In genomic region chr9:118980411-118980823, GRCm38 (mm10) we compare ENCODE assay signal across 8 mouse cellular contexts. TPM values are rescaled to one million over a fixed set of nuclear protein-coding genes. Genes with fewer than 3 reads are reported as not detected.
DNase-seq lines count a peak whose midpoint lies in the region; ATAC-seq and TF ChIP-seq lines count a peak whose summit lies in the region.
"Had no signal": no experiment of that assay in that cellular context is flagged by ENCODE, and none has a peak within 500 bp of the region (broad histone marks: within the 10 kb centered on the region; RNA-seq: fewer than 3 reads in every experiment).

No protein-coding gene starts in this region.

- H3K27ac ChIP-seq in embryonic facial prominence, embryonic 10.5 days (replicated peaks): peak overlapping the region; percentile 82
- peak overlapping the region; percentile 81 for H3K27ac ChIP-seq in heart, postnatal 0 days (ENCODE audit: low read depth)
- H3K27ac ChIP-seq in olfactory bulb, adult 2 months (ENCODE audit: insufficient read depth, low read depth, low read length): peak overlapping the region; percentile 66

- H3K27me3 ChIP-seq in embryonic facial prominence, embryonic 10.5 days (replicated peaks; ENCODE audit: low read depth, poor library complexity, severe bottlenecking): no peaks in the 10 kb centered on the region
- H3K27me3 ChIP-seq in heart, postnatal 0 days (ENCODE audit: control insufficient read depth, insufficient read depth, low read length): no peaks in the 10 kb centered on the region
- H3K27me3 ChIP-seq: megakaryocyte, embryonic 14.5 days had no signal

- 3% methylated on average over 4 of the region's 4 CpGs for WGBS in embryonic facial prominence, embryonic 10.5 days
- 14% methylated on average over 4 of the region's 4 CpGs for WGBS in heart, postnatal 0 days
- 16% methylated on average over 4 of the region's 4 CpGs for WGBS in olfactory bulb, adult 2 months

- peak; percentile 71 for ATAC-seq in heart, postnatal 0 days (ENCODE audit: insufficient read depth, low read depth)

- TF ChIP-seq EP300 in heart, postnatal 0 days (IDR thresholded peaks at IDR 0.05; ENCODE audit: low read depth): no peak

- peaks cover 6% of the 10 kb centered on the region; the same call in 1 of the 2 replicates for H3K36me3 ChIP-seq in embryonic facial prominence, embryonic 10.5 days (replicated peaks)
- H3K36me3 ChIP-seq in heart, postnatal 0 days (replicated peaks; ENCODE audit: control insufficient read depth, insufficient read depth, low read length): no peaks in the 10 kb centered on the region; the same call in 1 of the 2 replicates

- no peak for TF ChIP-seq CTCF in heart, postnatal 0 days (IDR thresholded peaks at IDR 0.05; ENCODE audit: low read depth)
- no peak for TF ChIP-seq CTCF in olfactory bulb, adult 2 months (IDR thresholded peaks at IDR 0.05; ENCODE audit: insufficient read depth, low read depth, low read length)

- DNase-seq in right cerebral cortex, adult 18-20 months: peak; percentile 66
- DNase-seq in right cerebral cortex, postnatal 36 days (ENCODE audit: low spot score in 2 of 2): no peak
- DNase-seq in embryonic facial prominence, embryonic 10.5 days (ENCODE audit: low spot score): peak; percentile 79
- peak; percentile 62 for DNase-seq in heart, postnatal 0 days (ENCODE audit: low spot score)
- peak; percentile 69 to 81 for DNase-seq in layer of hippocampus, postnatal 14 days (ENCODE audit: low spot score in 2 of 2)
- no peak for DNase-seq in gastrocnemius, postnatal 25 days

- no peak overlapping the region for H3K4me2 ChIP-seq in heart, postnatal 0 days (ENCODE audit: low read depth, low read length)

- TF ChIP-seq POLR2A in olfactory bulb, adult 2 months (IDR thresholded peaks at IDR 0.05; ENCODE audit: insufficient read depth, low read depth, low read length): no peak

- H3K4me1 ChIP-seq in embryonic facial prominence, embryonic 10.5 days: peaks cover 72% of the 10 kb centered on the region
- peaks cover 46% of the 10 kb centered on the region for H3K4me1 ChIP-seq in heart, postnatal 0 days (ENCODE audit: control insufficient read depth, insufficient read depth)
- H3K4me1 ChIP-seq in olfactory bulb, adult 2 months (ENCODE audit: control insufficient read depth, insufficient read depth, low read length): peaks cover 38% of the 10 kb centered on the region

- H3K9ac ChIP-seq in heart, postnatal 0 days (replicated peaks; ENCODE audit: low read depth, low read length): 0 out of 2 replicates have a peak overlapping the region, but pooled peaks have one; percentile 10

- 0 out of 2 replicates have a peak, but pooled peaks cover 3% of the 10 kb centered on the region for H3K9me3 ChIP-seq in embryonic facial prominence, embryonic 10.5 days
- H3K9me3 ChIP-seq in heart, postnatal 0 days (replicated peaks; ENCODE audit: control insufficient read depth, low read length): no peaks in the 10 kb centered on the region
- H3K9me3 ChIP-seq: megakaryocyte, embryonic 14.5 days had no signal

- H3K4me3 ChIP-seq in embryonic facial prominence, embryonic 10.5 days: peak overlapping the region; percentile 14; the same call in 1 of the 2 replicates
- H3K4me3 ChIP-seq in heart, postnatal 0 days (ENCODE audit: low read depth, low read length): no peak overlapping the region
- no peak overlapping the region for H3K4me3 ChIP-seq in olfactory bulb, adult 2 months (ENCODE audit: insufficient read depth, low read depth, low read length)
- H3K4me3 ChIP-seq: megakaryocyte, embryonic 14.5 days had no signal

RNA-seq across cellular contexts. Expression of gene Ctdspl, which starts 54.2 kb away (rescaled TPM):
- polyA plus RNA-seq in embryonic facial prominence, embryonic 10.5 days (2016; fragmentation: Nextera tagmentation; extraction: Ambion mirVana): 10.1 and 11.0 TPM in 2 replicates
- total RNA-seq in heart, postnatal 0 days (2014; rRNA removed; ENCODE audit: low replicate concordance): 12.6 and 33.7 TPM in 2 replicates
- polyA plus RNA-seq in heart, postnatal 0 days (2015; fragmentation: Nextera tagmentation; extraction: Ambion mirVana): 4.3 TPM in 2 replicates
- total RNA-seq in layer of hippocampus, postnatal 14 days (2021): 10 to 100 TPM; 19.7 to 20.4 TPM
- polyA plus RNA-seq in olfactory bulb, adult 2 months (2012; ENCODE audit: insufficient read depth, insufficient read length, low replicate concordance, missing spikeins): not detected in 2 replicates
- total RNA-seq in gastrocnemius, postnatal 25 days (2021): 1 to 10 TPM; 5.5 to 8.6 TPM

Comparison
In these comparisons a context has a peak if more than half of its experiments do, and no peak if none do; other contexts are left out.
1. DNase-seq: peak in right cerebral cortex, adult 18-20 months (single experiment), embryonic facial prominence, embryonic 10.5 days (single experiment), heart, postnatal 0 days (single experiment) and layer of hippocampus, postnatal 14 days (2 of 2); none in right cerebral cortex, postnatal 36 days (0 of 2) and gastrocnemius, postnatal 25 days (single experiment).
2. Peak in every context shown above with its lines, with median percentiles within 50 percentile points of each other: H3K27ac ChIP-seq.